Mouse (Mus musculus) erythroblast, embryonic 14.5 days (primary cell): ENCODE results near the gene Hsd17b3. TPM values are rescaled to one million over a fixed set of nuclear protein-coding genes. Genes with fewer than 3 reads are reported as not detected.

ENCODE experiments used
- H3K27me3 ChIP-seq: 2 replicates; pipeline ENCODE4 v1.6.1; 2012; ENCODE audit warnings: inconsistent platforms; ENCODE audit not compliant: control insufficient read depth
- H3K36me3 ChIP-seq: 2 replicates; pipeline ENCODE4 v1.6.1; 2012; ENCODE audit warnings: mild to moderate bottlenecking, inconsistent platforms; ENCODE audit not compliant: control insufficient read depth
- H3K4me1 ChIP-seq: 2 replicates; pipeline ENCODE4 v1.6.1; 2012; ENCODE audit warnings: inconsistent platforms; ENCODE audit not compliant: control insufficient read depth
- H3K4me3 ChIP-seq: replicated peaks from 2 replicates; pipeline ENCODE3; 2012; ENCODE audit warnings: moderate library complexity, mild to moderate bottlenecking, inconsistent platforms
- H3K9me3 ChIP-seq: 2 replicates; pipeline ENCODE4 v1.6.1; 2012; ENCODE audit warnings: low read length, inconsistent platforms, mixed read lengths; ENCODE audit not compliant: control insufficient read depth
- GATA1 ChIP-seq: IDR thresholded peaks from 2 replicates; pipeline ENCODE4 v1.6.1; 2012; ENCODE audit warnings: low read length, inconsistent platforms, mixed read lengths
- TAL1 ChIP-seq: IDR thresholded peaks from 3 replicates; pipeline ENCODE4 v1.6.1; 2012; ENCODE audit warnings: low read length, inconsistent platforms, mixed read lengths
- polyA plus RNA-seq: library from polyadenylated mRNA; stranded (reverse); fragments of >175 nt; gene quantifications from 2 replicates; pipeline ENCODE4 v1.2.3, GENCODE M21; 2012

Gene Hsd17b3
- not detected in 2 replicates for polyA plus RNA-seq

DNA sequence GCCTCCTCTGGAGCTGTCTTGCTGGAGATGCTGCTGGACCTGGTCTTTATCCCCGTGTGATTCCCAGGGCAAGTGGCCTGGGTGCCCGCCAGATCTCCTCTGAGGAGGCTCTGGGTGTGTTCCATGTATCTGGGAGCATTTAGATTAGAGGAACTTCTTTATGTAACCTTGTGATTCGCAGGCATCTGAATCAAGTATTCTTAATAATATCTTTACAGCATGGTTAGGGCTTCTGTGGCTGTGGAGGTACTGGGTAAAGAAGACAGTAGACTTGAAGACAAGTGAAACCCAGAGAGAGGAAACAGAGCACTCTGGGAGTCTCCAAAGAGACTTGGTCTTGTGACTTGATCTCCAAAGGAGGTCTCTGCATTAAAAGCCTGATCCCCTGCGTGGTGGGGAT, at the start of gene Hsd17b3:
TSS of gene Hsd17b3 (minus strand) at position 101 of the 400 bp plus-strand sequence.
- no peaks in the 10 kb centered on the region for H3K27me3 ChIP-seq
- H3K4me1 ChIP-seq, result no peaks in the 10 kb centered on the region
- no peak within 1 kb of the TSS for H3K4me3 ChIP-seq
- no peak for TF ChIP-seq GATA1
- no peak for TF ChIP-seq TAL1
- H3K36me3 ChIP-seq, result no peaks in the 10 kb centered on the region
- H3K9me3 ChIP-seq, result no peaks in the 10 kb centered on the region

DNA sequence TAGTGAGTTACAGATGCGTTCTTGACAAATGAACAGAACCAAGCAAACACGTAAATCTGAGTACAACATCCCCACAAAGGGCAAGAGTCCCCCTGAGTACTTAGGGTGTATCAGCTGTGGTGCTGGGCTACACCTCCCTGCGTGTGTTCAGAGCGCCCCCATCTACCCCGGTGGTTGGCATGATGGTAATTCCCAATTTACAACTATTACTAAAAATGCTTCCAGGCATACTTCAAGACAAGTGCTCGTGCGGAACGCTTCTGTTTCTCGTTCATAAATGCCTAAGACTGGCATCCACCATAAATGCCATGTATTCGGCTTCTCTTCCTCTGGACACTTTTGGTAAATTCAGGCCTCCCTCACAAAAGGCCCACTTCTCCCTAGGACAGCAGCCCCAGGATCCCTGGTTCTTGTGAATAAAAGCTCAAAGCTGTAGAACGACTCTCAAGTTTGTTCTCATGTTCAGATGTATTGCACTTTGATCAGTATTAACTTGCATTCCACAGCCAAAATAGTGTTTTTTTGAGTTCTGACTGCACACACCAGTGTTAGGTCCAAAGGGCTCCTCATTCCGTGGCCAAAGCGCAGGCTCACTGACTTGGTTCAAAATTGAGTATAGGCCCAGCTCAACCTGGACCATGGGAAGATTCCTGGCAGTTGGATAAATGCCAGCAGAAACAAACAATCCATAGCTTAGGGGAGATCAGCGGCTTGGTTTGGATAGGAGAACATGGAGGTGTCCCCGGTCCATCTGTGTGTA, 40.8 kb upstream of the Hsd17b3 start:
- no peak for TF ChIP-seq GATA1
- Histone ChIP-seq H3K9me3 (no peaks in the 10 kb centered on the region), H3K4me3 (peak overlapping the region; percentile 58), H3K36me3 (peaks cover 69% of the 10 kb centered on the region), H3K27me3 (no peaks in the 10 kb centered on the region), H3K4me1 (peaks cover 14% of the 10 kb centered on the region)

DNA sequence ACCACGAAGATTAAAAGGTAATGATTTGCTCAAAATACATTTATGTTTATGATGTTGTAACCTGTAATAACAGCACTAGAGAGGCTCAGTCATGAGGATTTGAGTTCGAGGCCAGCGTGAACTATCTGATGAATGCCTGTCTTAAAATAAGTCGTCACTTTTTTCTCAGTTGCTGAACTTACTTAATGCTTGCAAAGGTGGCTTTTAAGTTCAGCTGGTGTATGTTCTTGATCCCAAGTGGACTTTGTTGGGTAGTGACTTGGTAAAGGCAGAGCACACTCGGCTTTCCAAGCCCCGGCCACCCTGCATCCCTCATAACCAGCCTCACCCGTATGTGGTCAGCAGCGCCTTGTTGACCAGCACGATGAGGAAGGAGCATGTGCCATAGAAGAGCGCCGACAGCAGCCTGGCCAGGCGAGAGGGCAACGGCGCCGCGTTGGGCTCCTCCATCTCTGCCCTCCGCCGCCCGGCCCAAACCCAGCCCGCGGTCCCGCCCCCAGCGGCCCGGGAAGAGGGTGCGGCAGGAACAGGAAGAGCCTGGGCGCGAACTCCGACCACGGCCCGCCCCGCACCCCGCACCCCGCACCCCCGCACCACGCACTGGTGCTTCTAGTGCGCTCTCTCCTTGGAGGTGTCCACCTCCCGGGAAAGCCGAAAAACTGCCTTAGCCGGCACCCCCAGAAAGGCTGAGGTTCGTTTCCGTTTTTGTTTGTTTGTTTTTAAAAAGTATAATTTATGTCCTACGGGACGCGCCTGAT, 40.0 kb upstream of the Hsd17b3 start, which contains the start of gene Slc35d2:
TSS of gene Slc35d2 (minus strand) at position 511 of the 758 bp plus-strand sequence.
- Histone ChIP-seq H3K27me3 (no peaks in the 10 kb centered on the region), H3K36me3 (peaks cover 62% of the 10 kb centered on the region), H3K4me3 (peak within 1 kb of the TSS; percentile 58), H3K4me1 (peaks cover 14% of the 10 kb centered on the region), H3K9me3 (no peaks in the 10 kb centered on the region)
- TF ChIP-seq GATA1, result no peak

DNA sequence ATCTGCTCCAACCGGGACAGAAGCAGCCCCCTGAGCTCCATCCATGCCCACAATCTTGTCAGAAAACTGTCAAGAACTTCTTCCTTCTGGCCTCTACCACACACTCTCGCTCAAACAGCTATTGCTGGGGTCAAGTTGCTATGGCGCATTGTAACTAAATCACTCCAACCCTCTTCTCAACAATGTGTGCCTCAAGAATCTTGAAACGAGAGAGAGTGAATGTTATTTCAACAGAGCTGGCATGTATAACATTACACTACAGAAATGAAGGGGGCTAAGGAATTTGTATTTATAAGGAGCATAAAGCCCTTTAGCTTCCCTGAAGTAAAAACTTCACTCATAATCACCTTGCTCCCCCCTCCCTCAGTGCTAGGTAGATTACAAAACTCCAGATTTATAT, 37.3 kb upstream of the Hsd17b3 start:
- Histone ChIP-seq H3K4me3 (no peak overlapping the region), H3K27me3 (no peaks in the 10 kb centered on the region), H3K9me3 (no peaks in the 10 kb centered on the region), H3K36me3 (peaks cover 36% of the 10 kb centered on the region), H3K4me1 (peaks cover 14% of the 10 kb centered on the region)
- no peak for TF ChIP-seq GATA1
- TF ChIP-seq TAL1, result no peak

DNA sequence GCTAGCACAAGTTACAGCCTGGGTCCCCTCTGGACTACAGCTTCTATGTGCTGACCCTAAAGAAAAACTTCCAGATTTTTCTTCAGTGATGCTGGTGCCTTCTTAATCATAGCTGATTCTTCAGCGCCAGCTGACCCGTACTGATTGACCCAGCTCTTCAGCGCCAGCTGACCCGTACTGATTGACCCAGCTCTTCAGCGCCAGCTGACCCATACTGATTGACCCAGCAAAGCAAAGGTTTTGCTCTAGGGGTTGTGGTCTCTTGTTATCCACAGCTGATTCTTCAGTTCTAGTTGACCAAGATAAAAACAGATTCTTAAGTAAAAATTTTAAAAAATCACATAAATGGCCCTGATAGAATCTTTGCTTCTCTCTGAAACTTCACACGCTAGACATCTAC, 35.9 kb upstream of the Hsd17b3 start:
- Histone ChIP-seq H3K36me3 (peaks cover 24% of the 10 kb centered on the region), H3K4me1 (peaks cover 10% of the 10 kb centered on the region)

DNA sequence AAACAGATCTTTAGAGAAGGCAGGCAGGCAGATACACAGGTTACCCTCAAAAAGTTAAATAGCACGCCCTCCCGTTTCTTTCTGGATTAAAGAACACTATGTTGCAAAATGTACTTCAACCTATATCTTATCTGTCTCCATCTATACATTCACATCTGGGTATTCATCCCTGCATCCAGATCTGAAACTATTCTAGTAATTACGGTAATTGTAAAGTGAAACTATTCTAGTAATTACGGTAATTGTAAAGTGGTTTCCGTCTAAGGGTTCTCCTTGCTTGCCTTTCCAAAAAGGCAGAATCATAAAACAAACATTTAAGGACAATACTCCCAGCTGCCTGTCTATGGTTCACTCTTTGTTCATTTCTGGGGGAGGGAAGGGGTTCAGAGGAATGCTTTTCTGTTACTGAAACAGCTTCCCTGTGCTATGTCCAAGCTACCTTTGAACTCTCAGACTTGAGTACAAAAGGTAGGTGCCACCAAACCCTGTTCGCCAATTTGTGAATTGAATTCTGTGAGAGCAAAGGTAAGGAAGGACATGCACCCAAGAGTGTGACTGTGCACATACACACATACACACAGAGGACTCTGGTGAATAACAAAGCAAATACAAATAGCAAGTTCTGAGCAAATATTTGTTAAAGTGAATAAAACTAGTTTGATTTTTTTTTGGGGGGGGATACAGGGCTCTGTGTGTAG, 34.6 kb upstream of the Hsd17b3 start:
- H3K36me3 ChIP-seq, result peaks cover 12% of the 10 kb centered on the region
- H3K27me3 ChIP-seq, result no peaks in the 10 kb centered on the region
- H3K9me3 ChIP-seq, result no peaks in the 10 kb centered on the region
- no peaks in the 10 kb centered on the region for H3K4me1 ChIP-seq
- TF ChIP-seq TAL1 (no peak), GATA1 (no peak)
- no peak overlapping the region for H3K4me3 ChIP-seq

More for the DNA sequence above, 35.9 kb upstream of the Hsd17b3 start:
- TF ChIP-seq GATA1, result no peak
- TF ChIP-seq TAL1, result no peak
- Histone ChIP-seq H3K27me3 (no peaks in the 10 kb centered on the region), H3K9me3 (no peaks in the 10 kb centered on the region), H3K4me3 (no peak overlapping the region)

DNA sequence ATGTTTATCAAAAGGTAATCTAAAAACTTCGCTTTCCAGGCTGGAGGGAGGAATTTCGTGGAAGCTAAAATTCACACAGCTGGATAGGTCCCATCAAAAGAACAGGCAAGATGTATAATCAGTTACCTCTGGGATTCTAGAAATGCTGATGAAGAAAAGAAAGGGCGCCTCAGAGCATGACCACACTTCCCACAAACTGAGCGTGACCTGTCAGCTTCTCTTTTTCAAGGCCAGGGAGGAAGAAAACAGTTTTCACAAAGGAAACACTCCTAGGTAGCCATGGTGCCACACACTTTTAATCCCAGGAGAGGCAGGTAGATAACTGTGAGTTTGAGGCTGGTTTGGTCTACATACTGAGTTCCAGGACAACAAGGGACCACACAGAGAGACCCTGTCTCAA, 31.7 kb upstream of the Hsd17b3 start:
- H3K27me3 ChIP-seq, result no peaks in the 10 kb centered on the region
- no peaks in the 10 kb centered on the region for H3K9me3 ChIP-seq
- H3K36me3 ChIP-seq, result peaks cover 2% of the 10 kb centered on the region; the same call in 1 of the 2 replicates
- TF ChIP-seq TAL1, result no peak
- no peak for TF ChIP-seq GATA1
- H3K4me1 ChIP-seq, result no peaks in the 10 kb centered on the region
- H3K4me3 ChIP-seq, result no peak overlapping the region

DNA sequence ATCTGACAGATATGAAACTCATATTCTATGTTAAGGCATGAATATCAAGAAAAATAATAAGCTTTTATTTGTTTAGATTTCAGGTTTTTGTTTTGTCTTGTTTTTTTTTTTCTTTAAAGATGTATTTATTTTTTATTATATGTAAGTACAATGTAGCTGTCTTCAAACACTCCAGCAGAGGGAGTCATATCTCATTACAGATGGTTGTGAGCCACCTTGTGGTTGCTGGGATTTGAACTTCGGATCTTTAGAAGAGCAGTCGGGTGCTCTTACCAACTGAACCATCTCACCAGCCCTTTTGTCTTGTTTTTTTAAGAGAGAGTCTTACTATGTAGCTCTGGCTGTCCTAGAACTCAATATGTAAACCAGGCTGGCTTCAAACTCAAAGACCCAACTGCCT, 28.4 kb upstream of the Hsd17b3 start:
- H3K4me3 ChIP-seq, result no peak overlapping the region
- TF ChIP-seq TAL1, result no peak
- no peak for TF ChIP-seq GATA1
- H3K4me1 ChIP-seq, result peaks cover 4% of the 10 kb centered on the region; the same call in 1 of the 2 replicates
- no peaks in the 10 kb centered on the region for H3K9me3 ChIP-seq
- peaks cover 2% of the 10 kb centered on the region; the same call in 1 of the 2 replicates for H3K36me3 ChIP-seq
- no peaks in the 10 kb centered on the region for H3K27me3 ChIP-seq

DNA sequence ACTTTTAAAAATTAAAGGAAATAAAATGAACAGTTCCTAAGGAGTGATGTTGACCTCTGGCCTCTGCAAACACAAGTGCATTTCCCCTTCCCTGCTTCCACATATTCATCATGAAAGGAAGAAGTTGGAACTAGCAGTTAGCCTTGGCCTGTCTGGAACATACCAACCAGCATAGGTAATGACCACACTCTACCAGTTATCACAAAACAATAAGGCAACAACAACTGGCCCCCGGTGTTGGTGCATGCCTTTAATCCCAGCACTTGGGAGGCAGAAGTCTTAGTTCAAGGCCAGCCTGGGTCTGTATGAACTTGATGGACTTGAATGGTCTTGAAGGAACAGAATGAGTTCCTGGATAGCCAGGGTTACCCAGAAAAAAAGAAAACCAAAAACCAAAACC, 21.4 kb upstream of the Hsd17b3 start:
- Histone ChIP-seq H3K27me3 (no peaks in the 10 kb centered on the region), H3K4me3 (no peak overlapping the region), H3K9me3 (no peaks in the 10 kb centered on the region), H3K36me3 (no peaks in the 10 kb centered on the region), H3K4me1 (peaks cover 2% of the 10 kb centered on the region; the same call in 1 of the 2 replicates)
- TF ChIP-seq GATA1 (no peak), TAL1 (no peak)
